Mouse (Mus musculus) lung, postnatal 0 days (tissue): ENCODE results near the gene Cemip2.

ENCODE experiments used
- CTCF ChIP-seq: IDR thresholded peaks from 2 replicates; pipeline ENCODE4 v1.5.1; 2016; ENCODE audit warnings: antibody characterized with exemption, mild to moderate bottlenecking
- EP300 ChIP-seq: IDR thresholded peaks from 2 replicates; pipeline ENCODE4 v1.6.1; 2016; ENCODE audit warnings: antibody characterized with exemption, mild to moderate bottlenecking, control low read depth

DNA sequence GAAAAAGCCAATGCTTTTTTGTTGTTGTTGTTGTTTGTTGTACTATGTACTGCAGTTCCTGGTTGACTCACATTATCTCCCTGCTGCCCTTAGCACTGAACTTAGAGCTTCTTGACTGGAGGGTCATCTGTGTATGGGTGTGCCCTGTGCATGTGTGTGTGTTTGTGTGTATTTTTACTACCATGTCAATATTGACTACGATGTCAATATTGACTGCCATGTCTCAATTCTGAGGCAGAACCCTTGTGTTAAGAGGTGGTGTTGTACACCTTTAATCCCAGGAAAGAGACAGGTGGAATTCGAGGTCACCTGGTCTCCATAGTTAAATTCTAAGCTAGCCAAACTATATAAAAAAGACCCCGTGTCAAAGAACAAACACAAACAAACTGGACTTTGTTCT is 5.6 kb downstream of the Cemip2 start:
- TF ChIP-seq CTCF (no peak), EP300 (no peak)
